Mouse (Mus musculus) liver, embryonic 14.5 days (tissue): Measurements from ENCODE around the gene Dnajc16. TPM values are rescaled to one million over a fixed set of nuclear protein-coding genes. Genes with fewer than 3 reads are reported as not detected.
A peak's percentile ranks its signal among the peaks of the same experiment; 100 is the strongest.

Experiments
- ATAC-seq: fragments of 200-750 bp; cut with Nextera tagmentation; 2 replicates; pipeline ENCODE4 v1.8.0; 2017; ENCODE audit warnings: moderate number of reproducible peaks, mild to moderate bottlenecking, moderate library complexity; ENCODE audit not compliant: insufficient read depth
- DNase-seq, 3 experiments: peaks; one replicate each; pipeline ENCODE4 v3.0.0-alpha.2; 2012 to 2013; ENCODE audit warnings: low read depth in 3 of 3, low spot score in 3 of 3
- H3K27ac ChIP-seq: fragments of 300-500 bp; sonication (generic); 2 replicates; pipeline ENCODE4 v1.5.1; 2014; ENCODE audit warnings: moderate library complexity, mild to moderate bottlenecking, control low read depth, inconsistent platforms
- H3K27me3 ChIP-seq: fragments of 300-500 bp; sonication (generic); 2 replicates; pipeline ENCODE4 v1.6.1; 2014; ENCODE audit warnings: mild to moderate bottlenecking, low read length, moderate library complexity; ENCODE audit not compliant: control insufficient read depth, insufficient read depth
- H3K36me3 ChIP-seq: fragments of 300-500 bp; sonication (generic); replicated peaks from 2 replicates; pipeline ENCODE4 v1.6.1; 2014; ENCODE audit warnings: low read depth; ENCODE audit not compliant: control insufficient read depth, insufficient read depth
- H3K4me1 ChIP-seq, 2 experiments: fragments of 200-500 bp in 1 of 2; fragments of 300-500 bp in 1 of 2; sonication (generic) in 1 of 2; replicated peaks; 2 replicates each; pipeline ENCODE4 v1.6.1; 2012 to 2014; ENCODE audit warnings: antibody characterized with exemption in 1 of 2, inconsistent platforms in 1 of 2, low read length in 1 of 2; ENCODE audit not compliant: control insufficient read depth in 2 of 2, insufficient read depth in 2 of 2
- H3K4me2 ChIP-seq: fragments of 300-500 bp; sonication (generic); 2 replicates; pipeline ENCODE4 v1.6.1; 2014; ENCODE audit warnings: low read depth, mild to moderate bottlenecking, control low read depth, moderate library complexity
- H3K4me3 ChIP-seq, 2 experiments: fragments of 200-500 bp in 1 of 2; fragments of 300-500 bp in 1 of 2; sonication (generic) in 1 of 2; 2 replicates each; pipeline ENCODE4 v1.5.1; 2012 to 2014; ENCODE audit warnings: low read depth in 2 of 2, low read length in 2 of 2, mild to moderate bottlenecking in 2 of 2, control low read depth in 1 of 2, inconsistent platforms in 1 of 2, moderate library complexity in 1 of 2; ENCODE audit not compliant: insufficient read depth in 1 of 2
- H3K9ac ChIP-seq: fragments of 300-500 bp; sonication (generic); replicated peaks from 2 replicates; pipeline ENCODE4 v1.6.1; 2014; ENCODE audit warnings: mild to moderate bottlenecking, control low read depth, moderate library complexity
- H3K9me3 ChIP-seq: fragments of 300-500 bp; sonication (generic); 2 replicates; pipeline ENCODE4 v1.6.1; 2016; ENCODE audit warnings: low read length, mixed read lengths; ENCODE audit not compliant: control insufficient read depth
- CTCF ChIP-seq: IDR thresholded peaks from 2 replicates; pipeline ENCODE4 v1.5.1; 2016; ENCODE audit warnings: antibody characterized with exemption, low read depth, control low read depth
- EP300 ChIP-seq: IDR thresholded peaks from 2 replicates; pipeline ENCODE4 v1.6.1; 2016; ENCODE audit warnings: antibody characterized with exemption, low read depth
- WGBS: fragments of 180-500 bp; shearing (Covaris S2); extraction: QIAGEN DNeasy Blood & Tissue Kit; methylation state at CpG from one replicate; pipeline ENCODE4 v1.1.7; 2014; ENCODE audit not compliant: insufficient replicate concordance; 5-methylcytosine and 5-hydroxymethylcytosine counted together
- polyA plus RNA-seq, 2 experiments: library from polyadenylated mRNA; depleted of rRNA in 1 of 2; stranded (reverse) in 1 of 2; unstranded in 1 of 2; fragments of >200 nt; fragmentation: Nextera tagmentation in 1 of 2; extraction: Ambion mirVana in 1 of 2; gene quantifications; 2 replicates each; pipeline versions ENCODE4 v1.2.1 to v1.2.3; 2012 to 2014

Dnajc16 gene
- polyA plus RNA-seq, 2 experiments, result 1.7 to 2.8 TPM

DNA sequence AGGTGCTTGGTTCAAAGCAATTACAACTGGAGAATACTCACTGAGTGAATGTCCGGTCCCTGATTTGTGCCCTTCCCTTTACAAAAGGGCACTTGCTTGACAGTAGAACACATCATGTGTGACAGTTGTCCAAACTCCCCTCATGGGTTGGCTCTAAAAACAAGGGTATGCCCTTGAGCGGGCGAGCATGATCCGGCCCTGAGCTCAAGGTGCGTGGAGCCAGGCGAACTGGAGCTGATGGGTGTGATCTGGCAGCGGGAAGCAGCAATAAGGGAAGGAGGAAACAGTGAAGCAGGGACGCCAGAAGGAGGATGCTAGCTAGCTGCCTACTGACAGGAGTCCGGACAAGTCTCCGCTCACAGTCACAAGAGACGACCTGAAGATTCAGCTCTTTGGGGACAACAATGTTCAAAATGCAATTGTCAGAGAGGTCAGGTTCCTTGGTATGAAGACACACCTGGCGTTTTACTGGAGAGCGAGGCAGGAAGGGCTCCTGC, 28.6 kb downstream of the Dnajc16 start:
- Histone ChIP-seq H3K4me3 (no peak overlapping the region), H3K9ac (no peak overlapping the region), H3K4me2 (no peak overlapping the region), H3K9me3 (no peaks in the 10 kb centered on the region), H3K36me3 (peaks cover 26% of the 10 kb centered on the region), H3K4me1 (peaks cover 27 to 43% of the 10 kb centered on the region in 2 experiments), H3K27me3 (no peaks in the 10 kb centered on the region), H3K27ac (no peak overlapping the region)
- DNase-seq, result no peak
- ATAC-seq, result no peak
- no peak for TF ChIP-seq EP300
- TF ChIP-seq CTCF, result no peak
- 88% methylated on average over 13 of the region's 13 CpGs for WGBS

DNA sequence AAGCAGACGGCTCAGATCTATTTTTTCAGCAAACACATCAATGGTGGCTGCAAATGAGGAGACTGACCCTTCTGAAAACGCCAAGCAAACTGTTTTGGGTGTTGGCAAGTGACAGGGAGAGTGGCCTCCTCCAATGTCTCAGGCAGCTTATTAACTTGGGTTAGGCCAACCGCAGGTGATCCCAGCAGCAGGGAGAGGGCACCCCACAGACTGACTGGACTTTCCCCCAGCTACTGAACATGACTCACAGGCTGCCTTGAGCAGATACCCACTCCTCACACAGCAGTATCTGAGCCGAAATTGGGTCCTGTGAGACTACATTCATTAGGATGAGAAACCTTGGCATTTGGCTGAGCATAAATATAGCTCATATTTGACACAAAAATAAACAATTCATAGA, 29.8 kb downstream of the Dnajc16 start:
- Histone ChIP-seq H3K4me3 (no peak overlapping the region), H3K4me1 (peaks cover 19 to 32% of the 10 kb centered on the region in 2 experiments), H3K9ac (no peak overlapping the region), H3K4me2 (no peak overlapping the region), H3K36me3 (peaks cover 23% of the 10 kb centered on the region), H3K27me3 (no peaks in the 10 kb centered on the region), H3K9me3 (no peaks in the 10 kb centered on the region), H3K27ac (no peak overlapping the region)
- ATAC-seq, result no peak
- WGBS, result 78% methylated on average over 4 of the region's 4 CpGs
- TF ChIP-seq EP300, result no peak
- no peak for TF ChIP-seq CTCF
- no peak for DNase-seq

GRCm38 (mm10) chr4:141758874-141759542, 31.7 kb downstream of the Dnajc16 start:
- H3K27ac ChIP-seq, result peak overlapping the region; percentile 75
- ATAC-seq, result peak; percentile 89

DNA sequence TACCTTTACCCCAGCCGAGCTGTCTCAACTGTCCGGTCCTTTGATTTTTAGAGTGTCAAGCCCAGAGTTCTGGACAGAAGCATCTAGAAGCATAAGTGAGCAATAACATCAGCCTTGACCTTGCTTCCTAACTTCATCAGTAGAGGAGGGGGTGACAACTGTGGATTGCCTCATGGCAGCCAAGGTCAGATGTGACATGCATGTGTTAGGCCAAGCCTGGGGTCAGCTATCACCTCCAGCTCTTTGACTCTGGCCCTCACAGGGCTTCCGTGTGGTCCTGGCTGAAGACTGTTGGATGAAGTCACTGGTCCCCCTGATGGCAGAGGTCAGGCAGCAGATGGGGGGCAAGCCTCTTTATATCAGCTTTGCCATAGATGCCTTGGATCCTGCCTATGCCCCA, 33.6 kb downstream of the Dnajc16 start:
- DNase-seq (no peak), ATAC-seq (no peak)
- TF ChIP-seq CTCF (no peak), EP300 (no peak)
- no peaks in the 10 kb centered on the region for H3K9me3 ChIP-seq
- H3K36me3 ChIP-seq, result peaks cover 3% of the 10 kb centered on the region; the same call in 1 of the 2 replicates
- H3K4me3 ChIP-seq, result no peak overlapping the region
- 89% methylated on average over 3 of the region's 3 CpGs for WGBS
- peak overlapping the region; percentile 21; the same call in 1 of the 2 replicates for H3K27ac ChIP-seq
- H3K9ac ChIP-seq, result no peak overlapping the region
- H3K4me2 ChIP-seq, result no peak overlapping the region
- peaks cover 27 to 51% of the 10 kb centered on the region in 2 experiments for H3K4me1 ChIP-seq
- H3K27me3 ChIP-seq, result no peaks in the 10 kb centered on the region

More at GRCm38 (mm10) chr4:141758874-141759542, 31.7 kb downstream of the Dnajc16 start:
- Histone ChIP-seq H3K36me3 (peaks cover 13% of the 10 kb centered on the region), H3K27me3 (no peaks in the 10 kb centered on the region), H3K4me3 (no peak overlapping the region), H3K9ac (peak overlapping the region; percentile 62), H3K4me1 (peaks cover 19 to 40% of the 10 kb centered on the region in 2 experiments), H3K4me2 (peak overlapping the region; percentile 50), H3K9me3 (no peaks in the 10 kb centered on the region)
- WGBS, result 33% methylated on average over 6 of the region's 6 CpGs
- peak; percentile 65 to 70 (median 65) for DNase-seq
- TF ChIP-seq EP300, result peak; percentile 76
- TF ChIP-seq CTCF, result no peak

DNA sequence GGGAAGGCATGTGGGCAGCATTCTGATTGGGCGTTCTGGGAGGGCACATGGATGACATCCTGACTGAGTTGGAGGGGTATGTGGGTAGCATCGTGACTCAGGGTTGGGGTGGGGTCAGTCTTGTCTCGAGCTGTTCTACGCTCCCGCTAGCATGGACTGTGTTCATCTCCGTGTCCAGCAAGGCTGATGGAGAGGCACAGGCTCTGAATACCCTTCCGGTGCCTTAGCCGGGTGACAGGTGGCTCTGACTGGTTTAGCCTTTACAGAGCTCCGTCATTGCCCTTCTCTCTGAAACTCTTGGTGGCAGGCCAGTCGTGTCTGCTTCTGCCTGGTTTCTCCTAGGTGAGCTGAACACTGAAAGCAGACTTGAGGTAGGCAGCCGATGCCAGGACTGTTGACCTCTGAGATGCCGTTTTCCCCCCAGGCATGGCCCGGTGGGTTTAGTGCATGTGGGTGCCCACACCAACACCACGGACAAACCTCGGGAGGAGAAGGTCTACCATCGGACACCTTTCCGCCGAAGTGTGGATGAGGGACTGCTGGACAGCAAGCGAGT, 35.3 kb downstream of the Dnajc16 start:
- DNase-seq (no peak), ATAC-seq (no peak)
- Histone ChIP-seq H3K9me3 (no peaks in the 10 kb centered on the region), H3K36me3 (no peaks in the 10 kb centered on the region; the same call in 1 of the 2 replicates), H3K27ac (peak overlapping the region; percentile 22), H3K4me1 (peaks cover 42 to 66% of the 10 kb centered on the region in 2 experiments), H3K9ac (no peak overlapping the region), H3K4me2 (no peak overlapping the region), H3K27me3 (no peaks in the 10 kb centered on the region), H3K4me3 (no peak overlapping the region)
- no peak for TF ChIP-seq EP300
- TF ChIP-seq CTCF, result no peak
- WGBS, result 87% methylated on average over 19 of the region's 19 CpGs
